Mouse (Mus musculus) cerebellum, postnatal 14 days (tissue): ENCODE results near the gene Fryl.
A peak's percentile ranks its signal among the peaks of the same experiment; 100 is the strongest.

Experiments used
- DNase-seq, 2 experiments: peaks; one replicate each; pipeline ENCODE4 v3.0.0; 2021; ENCODE audit warnings: mixed read lengths in 2 of 2

Fryl gene

DNA sequence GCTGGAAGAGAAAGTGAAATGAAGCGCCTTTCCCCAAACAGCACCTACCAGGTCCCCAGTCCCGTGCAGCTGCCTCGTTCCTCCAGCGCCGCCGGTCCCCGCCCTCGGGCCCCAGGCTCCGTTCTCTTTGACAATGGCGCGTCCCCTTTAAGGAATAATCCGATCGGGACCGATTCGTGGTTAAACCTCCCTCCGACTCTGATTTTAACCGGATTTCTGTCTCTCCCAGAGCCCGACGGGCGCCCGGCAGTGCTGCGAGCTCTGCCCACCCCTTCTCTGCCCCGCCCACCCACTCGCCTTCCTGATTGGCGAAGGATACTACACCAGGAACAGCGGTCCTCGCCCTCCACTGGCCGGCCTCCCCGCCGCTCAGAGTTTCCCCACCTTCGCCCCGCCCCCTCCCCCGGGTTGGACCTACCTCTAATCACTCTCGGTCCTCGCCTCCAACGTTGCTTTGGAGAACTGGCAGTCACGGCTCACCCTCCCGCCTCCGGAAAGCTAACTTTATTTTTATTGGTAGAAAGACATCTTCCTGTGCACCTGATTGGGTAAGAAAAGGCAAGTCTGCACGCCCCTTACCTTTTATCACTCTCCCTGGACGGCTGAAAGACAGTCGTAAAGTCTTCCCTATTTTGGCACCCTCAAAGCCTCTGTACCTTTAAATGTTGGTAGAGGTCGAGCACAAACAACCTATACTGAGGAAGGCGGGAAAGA lies at the start of gene Fryl:
Fryl (minus strand) TSS at position 268 of the 714 bp plus-strand sequence.
- DNase-seq = peak; percentile 98 to 100

- no peak for DNase-seq
Measured at GRCm38 (mm10) chr5:73304507-73304906, 48.1 kb upstream of the Fryl start.

DNA sequence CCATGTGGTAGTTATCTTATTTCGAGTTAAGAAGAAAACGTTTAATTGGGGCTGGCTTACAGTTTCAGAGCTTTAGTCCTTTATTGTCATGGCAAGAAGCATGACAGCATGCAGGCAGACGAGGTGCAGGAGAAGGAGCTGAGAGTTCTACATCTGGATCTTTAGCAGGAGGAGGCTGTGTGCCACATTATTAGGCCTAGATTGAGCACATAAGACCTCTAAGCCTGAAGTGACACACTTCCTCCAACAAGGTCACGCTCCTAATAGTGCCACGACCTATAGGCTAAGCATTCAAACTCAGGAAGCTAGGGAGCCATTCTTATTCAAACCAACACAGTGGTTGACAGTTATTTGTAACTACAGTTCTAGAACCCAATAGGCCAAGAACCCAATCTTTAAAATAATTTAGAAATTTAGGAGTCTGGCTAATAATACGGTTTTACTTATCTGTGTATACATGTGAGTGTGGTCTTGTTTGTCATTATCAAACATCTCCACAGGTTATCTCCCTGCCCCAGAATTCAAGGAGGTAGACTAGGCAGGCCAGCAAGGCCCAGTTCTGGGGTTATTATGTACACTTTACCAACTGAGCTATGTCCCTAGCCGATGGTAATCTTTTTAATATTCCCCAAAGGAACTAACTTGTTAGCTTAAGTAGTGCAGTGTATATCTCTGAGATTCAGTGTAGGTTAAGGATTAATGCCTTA lies 45.3 kb upstream of the Fryl start:
- DNase-seq = no peak

GRCm38 (mm10) chr5:73295916-73296315 lies 39.5 kb upstream of the Fryl start:
- no peak for DNase-seq

GRCm38 (mm10) chr5:73295016-73295415 lies 38.6 kb upstream of the Fryl start:
- no peak for DNase-seq

- no peak for DNase-seq
Measured at GRCm38 (mm10) chr5:73293458-73293827, 37.0 kb upstream of the Fryl start.

DNA sequence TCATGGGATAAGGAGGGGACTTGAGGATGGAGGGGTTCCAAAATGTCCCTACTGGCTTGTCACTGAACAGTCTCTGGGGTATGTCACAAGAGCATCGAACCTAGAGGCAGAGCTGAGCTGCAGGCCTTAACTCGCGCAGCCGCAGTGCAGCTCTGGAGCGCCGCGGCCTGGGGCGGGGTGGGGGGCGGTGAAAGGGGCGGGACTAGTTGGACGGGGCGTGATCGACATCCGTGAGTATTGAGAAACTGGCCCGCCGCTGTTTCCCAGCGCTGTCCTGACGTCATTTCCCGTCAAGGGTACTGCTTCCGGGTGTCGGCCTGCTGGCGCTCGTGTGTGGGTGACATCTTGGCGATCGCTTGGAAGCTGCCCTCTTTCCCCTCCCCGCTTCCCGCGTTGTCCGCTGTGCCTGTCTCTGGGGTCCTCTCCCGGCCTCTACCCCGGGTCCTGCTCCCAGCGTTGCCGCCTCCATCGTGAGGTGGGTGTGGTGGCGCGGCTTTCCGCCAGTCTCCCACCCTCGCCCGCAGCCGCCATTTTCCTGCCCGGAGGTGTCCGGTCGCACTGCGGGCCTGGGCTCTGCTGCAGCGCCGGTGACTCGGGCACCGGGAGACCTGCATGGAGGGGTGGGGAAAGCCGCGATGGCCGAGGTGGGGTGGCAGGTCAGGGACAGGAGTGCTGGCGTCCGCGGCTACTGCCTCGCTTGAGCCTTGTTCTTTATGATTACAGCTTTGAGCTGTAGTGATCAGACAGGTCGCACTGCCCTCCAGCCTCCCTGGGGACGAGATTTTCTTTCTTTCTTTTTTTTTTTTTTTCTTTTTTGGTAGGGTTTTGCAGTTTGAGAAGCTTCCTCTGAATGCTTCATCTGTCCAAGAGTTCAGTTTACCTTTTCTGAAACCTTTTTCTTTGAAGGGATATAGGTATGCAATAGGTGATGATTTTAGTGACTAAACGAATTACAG lies 36.4 kb upstream of the Fryl start, which contains the start of gene Ociad1:
Ociad1 (plus strand) TSS at position 283 of the 956 bp plus-strand sequence.
- peak; percentile 96 to 97 for DNase-seq

GRCm38 (mm10) chr5:73289900-73290299 lies 33.5 kb upstream of the Fryl start:
- no peak for DNase-seq

GRCm38 (mm10) chr5:73286603-73287002 lies 30.2 kb upstream of the Fryl start:
- no peak for DNase-seq

GRCm38 (mm10) chr5:73285470-73285978 lies 29.1 kb upstream of the Fryl start:
- DNase-seq = no peak

GRCm38 (mm10) chr5:73284046-73284445 lies 27.6 kb upstream of the Fryl start:
- no peak for DNase-seq

DNA sequence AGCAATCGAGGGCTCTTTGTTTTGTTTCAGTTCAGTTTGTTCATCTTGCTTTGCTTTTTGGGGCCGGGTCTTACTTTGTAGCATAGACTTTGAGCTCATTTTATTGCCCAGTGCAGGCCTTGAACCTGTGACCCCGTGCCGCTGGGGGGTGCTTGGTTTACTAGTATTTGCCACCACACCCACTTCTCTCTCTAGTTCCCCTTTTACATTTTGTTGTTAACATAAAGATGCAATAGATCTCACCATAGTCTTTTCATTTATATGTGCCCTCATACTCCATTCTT lies 24.1 kb upstream of the Fryl start:
- DNase-seq = no peak

DNA sequence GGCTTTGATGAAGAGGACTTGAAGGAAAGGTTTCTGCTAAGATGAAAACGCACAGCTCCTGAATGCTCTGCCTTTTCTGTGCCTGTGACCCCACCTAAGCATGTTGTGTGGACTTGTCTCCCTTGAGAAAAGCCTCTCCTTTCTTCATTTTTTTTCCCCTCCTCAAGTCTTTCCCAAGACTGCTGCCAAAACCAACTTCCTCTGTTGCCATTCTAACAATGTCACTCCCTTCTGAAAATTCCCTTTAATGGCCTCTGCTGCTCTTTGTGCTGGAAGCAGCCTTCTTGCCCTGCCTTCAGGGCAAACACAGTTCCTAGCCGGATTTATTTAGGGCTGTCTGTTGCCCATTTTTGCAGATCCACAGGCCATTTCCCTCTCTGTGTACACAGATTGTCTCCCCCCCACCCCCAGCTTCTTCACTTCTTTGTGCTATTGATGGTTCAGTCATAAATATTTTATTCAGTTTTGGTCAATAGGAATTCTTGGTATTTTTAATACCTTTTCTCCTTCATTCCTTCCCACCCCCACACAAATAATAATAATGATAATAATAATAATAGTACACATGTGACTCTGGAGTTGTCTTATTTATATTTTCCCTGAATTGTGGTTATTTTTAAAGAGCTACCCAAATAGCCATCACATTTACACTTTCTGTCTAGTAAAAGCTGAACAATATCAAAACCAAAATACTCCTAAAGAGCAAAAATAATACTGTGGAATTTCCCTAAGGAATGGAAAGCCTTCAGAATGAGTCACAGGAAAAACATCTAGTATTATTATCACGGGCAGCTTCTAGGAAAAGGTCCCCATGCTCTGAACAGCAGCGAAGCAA lies 23.5 kb upstream of the Fryl start:
- no peak for DNase-seq

- DNase-seq = no peak
Measured at GRCm38 (mm10) chr5:73279190-73279589, 22.8 kb upstream of the Fryl start.

GRCm38 (mm10) chr5:73274941-73275340 lies 18.5 kb upstream of the Fryl start:
- no peak for DNase-seq

DNA sequence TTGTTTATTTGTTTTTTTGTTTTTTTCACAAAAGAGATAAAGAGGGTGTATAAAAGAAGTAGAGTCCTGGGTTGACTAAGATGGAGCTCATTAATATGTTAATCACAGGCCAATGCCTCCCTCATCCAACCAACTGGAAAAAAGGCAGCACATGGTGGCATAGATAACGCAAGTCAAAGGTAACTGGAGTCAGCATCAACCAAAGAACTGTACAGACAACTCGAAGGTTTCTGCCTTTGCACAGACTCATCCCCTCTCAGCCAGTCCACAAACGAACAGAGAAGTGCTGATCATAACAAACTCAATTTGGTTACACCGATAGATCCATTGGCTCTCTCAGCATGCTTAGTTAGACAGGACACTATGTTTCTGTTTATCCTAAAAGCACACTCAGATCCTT lies 16.8 kb upstream of the Fryl start:
- no peak for DNase-seq

GRCm38 (mm10) chr5:73270612-73271011 lies 14.2 kb upstream of the Fryl start:
- DNase-seq = no peak

- DNase-seq = no peak
Measured at GRCm38 (mm10) chr5:73268636-73269213, 12.3 kb upstream of the Fryl start.

DNA sequence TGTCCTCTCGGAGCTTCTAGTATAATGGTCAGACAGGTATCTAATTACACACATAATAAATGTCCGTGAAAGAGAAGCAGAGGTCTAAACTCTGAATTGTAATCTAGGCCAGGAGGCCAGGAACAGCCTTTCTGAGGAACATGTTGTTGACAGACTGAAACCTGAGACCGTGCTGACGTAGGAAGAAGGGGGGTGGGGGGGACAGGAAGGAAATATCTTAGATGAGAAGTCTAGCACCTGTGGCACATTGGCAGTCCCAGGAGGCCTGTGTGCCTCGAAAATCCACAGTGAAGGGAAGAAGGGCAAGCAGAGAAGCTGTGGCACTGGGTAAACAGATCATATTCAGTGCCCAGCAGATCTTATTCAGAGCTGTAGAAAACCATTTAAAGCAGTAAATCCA lies 9.0 kb upstream of the Fryl start:
- no peak for DNase-seq

- no peak for DNase-seq
Measured at GRCm38 (mm10) chr5:73264122-73264521, 7.7 kb upstream of the Fryl start.

GRCm38 (mm10) chr5:73257723-73258122 lies 1.3 kb upstream of the Fryl start:
- no peak for DNase-seq

DNA sequence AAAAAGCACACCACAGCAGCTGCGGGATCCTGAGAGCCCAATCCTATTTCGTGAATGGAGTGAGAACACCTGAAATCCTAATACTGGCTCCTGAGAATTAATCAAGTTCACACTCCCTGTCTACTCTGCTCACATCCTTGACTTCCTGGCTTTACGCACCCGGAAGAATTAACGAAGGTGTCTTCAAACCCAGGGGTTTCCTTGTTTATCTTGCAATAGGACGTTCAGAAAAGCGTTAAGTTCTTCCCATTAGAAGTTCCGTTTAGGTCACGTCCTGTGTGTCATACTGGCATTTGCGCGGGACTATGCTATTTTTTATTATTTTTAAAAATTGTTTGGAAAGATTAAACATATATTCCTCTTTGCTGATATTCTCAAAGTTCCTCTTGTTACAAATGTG lies 677 bp upstream of the Fryl start:
- DNase-seq = no peak
